Mouse (Mus musculus) midbrain, embryonic 14.5 days (tissue): ENCODE data around the gene 1700092M07Rik. TPM values are rescaled to one million over a fixed set of nuclear protein-coding genes. Genes with fewer than 3 reads are reported as not detected.

Source experiments
- ATAC-seq: fragments of 200-750 bp; cut with Nextera tagmentation; 2 replicates; pipeline ENCODE4 v1.8.0; 2017; ENCODE audit warnings: moderate number of reproducible peaks, moderate library complexity; ENCODE audit not compliant: low FRiP score, low TSS enrichment
- DNase-seq: peaks from one replicate; pipeline ENCODE4 v3.0.0-alpha.2; 2015
- H3K27ac ChIP-seq: fragments of 300-500 bp; sonication (generic); replicated peaks from 2 replicates; pipeline ENCODE4 v1.5.1; 2014; ENCODE audit warnings: mild to moderate bottlenecking, low read depth, low read length, moderate library complexity
- H3K27me3 ChIP-seq: fragments of 300-500 bp; sonication (generic); 2 replicates; pipeline ENCODE4 v1.6.1; 2014; ENCODE audit warnings: low read length, control low read depth, mixed read lengths; ENCODE audit not compliant: control insufficient read depth, insufficient read depth
- H3K36me3 ChIP-seq: fragments of 300-500 bp; sonication (generic); 2 replicates; pipeline ENCODE4 v1.6.1; 2014; ENCODE audit warnings: low read length, control low read depth; ENCODE audit not compliant: control insufficient read depth, insufficient read depth
- H3K4me1 ChIP-seq: fragments of 300-500 bp; sonication (generic); 2 replicates; pipeline ENCODE4 v1.6.1; 2014; ENCODE audit warnings: mild to moderate bottlenecking, antibody characterized with exemption, low read length, control low read depth; ENCODE audit not compliant: control insufficient read depth, insufficient read depth
- H3K4me2 ChIP-seq: fragments of 300-500 bp; sonication (generic); 2 replicates; pipeline ENCODE4 v1.6.1; 2014; ENCODE audit warnings: mild to moderate bottlenecking, low read length, moderate library complexity
- H3K4me3 ChIP-seq: fragments of 300-500 bp; sonication (generic); replicated peaks from 2 replicates; pipeline ENCODE4 v1.5.1; 2014; ENCODE audit warnings: low read depth, low read length
- H3K9ac ChIP-seq: fragments of 300-500 bp; sonication (generic); replicated peaks from 2 replicates; pipeline ENCODE4 v1.6.1; 2014; ENCODE audit warnings: mild to moderate bottlenecking, low read length, moderate library complexity
- H3K9me3 ChIP-seq: fragments of 300-500 bp; sonication (generic); 2 replicates; pipeline ENCODE4 v1.6.1; 2016; ENCODE audit warnings: low read length, control low read depth, mixed read lengths; ENCODE audit not compliant: control insufficient read depth
- WGBS: fragments of 180-500 bp; shearing (Covaris S2); extraction: QIAGEN DNeasy Blood & Tissue Kit; methylation state at CpG from one replicate; pipeline ENCODE4 v1.1.7; 2014; 5-methylcytosine and 5-hydroxymethylcytosine counted together
- microRNA-seq: library from miRNA; unstranded; fragments of <30 nt; microRNA quantifications from one replicate; pipeline ENCODE4, GENCODE M21; 2016
- polyA plus RNA-seq: library from polyadenylated mRNA; unstranded; fragments of >200 nt; fragmentation: Nextera tagmentation; extraction: Ambion mirVana; gene quantifications from 2 replicates; pipeline ENCODE4 v1.2.1, GENCODE M21; 2014

1700092M07Rik gene
- polyA plus RNA-seq, 1 experiment from 2014 or later = 1.1 TPM

DNA sequence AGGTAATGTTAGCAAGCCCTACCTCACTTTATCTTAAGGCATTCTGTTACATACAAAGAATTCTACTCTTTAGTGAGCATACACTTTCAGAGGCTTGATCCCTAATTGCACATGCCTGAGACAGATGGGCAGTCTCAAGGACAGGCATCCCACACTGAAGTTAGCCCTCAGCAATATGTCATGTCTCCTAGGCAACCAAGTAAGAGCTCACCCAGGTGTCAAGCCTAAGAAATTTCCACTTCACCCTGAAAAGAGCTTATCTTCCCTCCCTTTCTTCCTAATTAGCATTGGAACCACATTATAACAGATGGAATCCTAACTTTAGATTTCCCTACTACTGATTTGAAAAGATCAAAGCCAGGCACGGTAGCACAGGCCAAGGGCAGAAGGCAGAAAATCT, 48.7 kb downstream of the 1700092M07Rik start:
- Histone ChIP-seq H3K9ac (no peak overlapping the region), H3K27me3 (no peaks in the 10 kb centered on the region), H3K4me1 (peaks cover 13% of the 10 kb centered on the region; the same call in 1 of the 2 replicates), H3K27ac (peak overlapping the region; percentile 67), H3K9me3 (no peaks in the 10 kb centered on the region), H3K4me3 (no peak overlapping the region), H3K4me2 (no peak overlapping the region), H3K36me3 (peaks cover 18% of the 10 kb centered on the region)
- no peak for DNase-seq
- 20% methylated on average over 1 of the region's 1 CpGs for WGBS
- ATAC-seq = no peak

DNA sequence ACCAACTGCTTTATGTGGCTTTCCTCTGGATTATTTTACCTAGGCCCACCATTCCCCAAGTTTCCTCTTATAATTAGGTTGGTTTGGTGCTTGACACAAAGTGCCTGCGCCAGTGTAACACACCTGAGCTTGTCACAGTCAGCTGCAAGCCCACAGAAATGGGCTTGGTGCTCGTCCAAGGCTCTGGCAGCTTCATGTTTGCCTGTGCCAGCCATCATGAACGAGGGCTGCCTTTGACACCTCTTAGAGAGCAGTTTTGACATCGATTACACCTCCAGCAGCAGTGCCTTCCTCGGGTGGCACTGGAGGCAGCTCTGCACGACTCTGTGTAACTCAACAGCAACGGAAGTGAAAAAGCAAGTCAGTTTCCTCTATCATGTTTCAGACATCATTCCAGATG, 49.7 kb downstream of the 1700092M07Rik start:
- DNase-seq = no peak
- H3K36me3 ChIP-seq = peaks cover 28% of the 10 kb centered on the region
- ATAC-seq = no peak

More for the DNA sequence above, 49.7 kb downstream of the 1700092M07Rik start:
- Histone ChIP-seq H3K4me1 (peaks cover 13% of the 10 kb centered on the region; the same call in 1 of the 2 replicates), H3K27ac (no peak overlapping the region), H3K4me2 (no peak overlapping the region), H3K4me3 (no peak overlapping the region), H3K9me3 (no peaks in the 10 kb centered on the region), H3K9ac (no peak overlapping the region), H3K27me3 (no peaks in the 10 kb centered on the region)
- WGBS = 91% methylated on average over 7 of the region's 7 CpGs

Small RNA genes lying within 50 kb of the gene (microRNA-seq; reads per million reads assigned to microRNA genes)
- gene Mir6992 = not detected

Other genes with a start within 250 kb of the 1700092M07Rik start
- gene Slc22a8, start 149.5 kb upstream of the 1700092M07Rik start, polyA plus RNA-seq = 4.5 and 6.4 TPM in 2 replicates
- 8.0 TPM in 1 of 2 replicates, not detected in the other for gene Slc22a6, start 122.7 kb upstream of the 1700092M07Rik start, polyA plus RNA-seq
- 0.19 and 0.45 TPM in 2 replicates for gene Chrm1, start 76.9 kb upstream of the 1700092M07Rik start, polyA plus RNA-seq
- gene Slc3a2, start 17.3 kb upstream of the 1700092M07Rik start, polyA plus RNA-seq = 157 TPM in 2 replicates
- 89.1 and 95.7 TPM in 2 replicates for gene Wdr74, start 4.9 kb upstream of the 1700092M07Rik start, polyA plus RNA-seq
- 102 and 110 TPM in 2 replicates for gene Stx5a, start 695 bp downstream of the 1700092M07Rik start, polyA plus RNA-seq
- 146 and 171 TPM in 2 replicates for gene Nxf1, start 16.4 kb downstream of the 1700092M07Rik start, polyA plus RNA-seq
- 270 and 278 TPM in 2 replicates for gene Tmem223, start 30.3 kb downstream of the 1700092M07Rik start, polyA plus RNA-seq
- 24.8 and 32.4 TPM in 2 replicates for gene Tmem179b, start 33.7 kb downstream of the 1700092M07Rik start, polyA plus RNA-seq
- gene Taf6l, start 45.7 kb downstream of the 1700092M07Rik start, polyA plus RNA-seq = 18.0 and 21.0 TPM in 2 replicates
- 156 and 165 TPM in 2 replicates for gene Polr2g, start 57.9 kb downstream of the 1700092M07Rik start, polyA plus RNA-seq
- 7.2 and 7.9 TPM in 2 replicates for gene Zbtb3, start 61.8 kb downstream of the 1700092M07Rik start, polyA plus RNA-seq
- gene Ttc9c, start 78.6 kb downstream of the 1700092M07Rik start, polyA plus RNA-seq = 37.5 and 55.8 TPM in 2 replicates
- 8.8 and 9.6 TPM in 2 replicates for gene Hnrnpul2, start 79.3 kb downstream of the 1700092M07Rik start, polyA plus RNA-seq
- not detected in 2 replicates for gene AC129217.1, start 89.1 kb downstream of the 1700092M07Rik start, polyA plus RNA-seq
- 78.2 and 98.7 TPM in 2 replicates for gene Bscl2, start 96.7 kb downstream of the 1700092M07Rik start, polyA plus RNA-seq
- 466 and 598 TPM in 2 replicates for gene Gng3, start 98.5 kb downstream of the 1700092M07Rik start, polyA plus RNA-seq
- 0.28 and 0.62 TPM in 2 replicates for gene Lrrn4cl, start 110.0 kb downstream of the 1700092M07Rik start, polyA plus RNA-seq
- gene Ubxn1, start 130.8 kb downstream of the 1700092M07Rik start, polyA plus RNA-seq = 139 and 154 TPM in 2 replicates
- 61.3 and 62.6 TPM in 2 replicates for gene Uqcc3, start 140.2 kb downstream of the 1700092M07Rik start, polyA plus RNA-seq
- 34.9 and 38.0 TPM in 2 replicates for gene Lbhd1, start 143.0 kb downstream of the 1700092M07Rik start, polyA plus RNA-seq
- not detected in 2 replicates for gene Gm49403, start 143.2 kb downstream of the 1700092M07Rik start, polyA plus RNA-seq
- 40.4 and 43.1 TPM in 2 replicates for gene 1810009A15Rik, start 148.1 kb downstream of the 1700092M07Rik start, polyA plus RNA-seq
- 0.30 TPM in 1 of 2 replicates, not detected in the other for gene Gm49416, start 148.2 kb downstream of the 1700092M07Rik start, polyA plus RNA-seq
- gene Ints5, start 152.3 kb downstream of the 1700092M07Rik start, polyA plus RNA-seq = 28.2 and 31.1 TPM in 2 replicates
- gene Ganab, start 157.4 kb downstream of the 1700092M07Rik start, polyA plus RNA-seq = 59.0 and 83.3 TPM in 2 replicates
- gene B3gat3, start 179.7 kb downstream of the 1700092M07Rik start, polyA plus RNA-seq = 75.0 and 83.5 TPM in 2 replicates
- gene Rom1, start 188.6 kb downstream of the 1700092M07Rik start, polyA plus RNA-seq = 1.4 TPM in 2 replicates
- 4.3 and 5.5 TPM in 2 replicates for gene Eml3, start 188.8 kb downstream of the 1700092M07Rik start, polyA plus RNA-seq
- 38.0 and 62.2 TPM in 2 replicates for gene Mta2, start 201.2 kb downstream of the 1700092M07Rik start, polyA plus RNA-seq
- gene Tut1, start 213.1 kb downstream of the 1700092M07Rik start, polyA plus RNA-seq = 20.0 and 25.0 TPM in 2 replicates
- 308 and 311 TPM in 2 replicates for gene Eef1g, start 226.3 kb downstream of the 1700092M07Rik start, polyA plus RNA-seq
- gene Ahnak, start 248.6 kb downstream of the 1700092M07Rik start, polyA plus RNA-seq = 1.2 and 4.2 TPM in 2 replicates